Mouse (Mus musculus) kidney, embryonic 15.5 days (tissue): Measurements from ENCODE around the gene Fam167b. TPM values are rescaled to one million over a fixed set of nuclear protein-coding genes. Genes with fewer than 3 reads are reported as not detected.
"Not testable (repeated sequence)": the region's sequence is repeated elsewhere in the genome, so short reads cannot be mapped to it uniquely, and the experiment has no call there.

Source experiments
- ATAC-seq: fragments of 200-750 bp; cut with Nextera tagmentation; replicated peaks from 2 replicates; pipeline ENCODE4 v1.8.0; 2017; ENCODE audit warnings: moderate TSS enrichment; ENCODE audit not compliant: low FRiP score
- H3K27ac ChIP-seq: fragments of 300-500 bp; sonication (generic); 2 replicates; pipeline ENCODE4 v1.5.1; 2015; ENCODE audit warnings: mild to moderate bottlenecking, inconsistent platforms
- H3K27me3 ChIP-seq: fragments of 300-500 bp; sonication (generic); 2 replicates; pipeline ENCODE4 v1.6.1; 2015; ENCODE audit warnings: inconsistent platforms
- H3K36me3 ChIP-seq: fragments of 300-500 bp; sonication (generic); 2 replicates; pipeline ENCODE4 v1.6.1; 2015; ENCODE audit warnings: inconsistent platforms
- H3K4me1 ChIP-seq: fragments of 300-500 bp; sonication (generic); 2 replicates; pipeline ENCODE4 v1.6.1; 2015; ENCODE audit warnings: inconsistent platforms
- H3K4me2 ChIP-seq: fragments of 300-500 bp; sonication (generic); 2 replicates; pipeline ENCODE4 v1.6.1; 2015; ENCODE audit warnings: moderate library complexity, mild to moderate bottlenecking, inconsistent platforms
- H3K4me3 ChIP-seq: fragments of 300-500 bp; sonication (generic); replicated peaks from 2 replicates; pipeline ENCODE4 v1.5.1; 2015; ENCODE audit warnings: mild to moderate bottlenecking, inconsistent platforms
- H3K9ac ChIP-seq: fragments of 300-500 bp; sonication (generic); 2 replicates; pipeline ENCODE4 v1.6.1; 2015; ENCODE audit warnings: mild to moderate bottlenecking, inconsistent platforms
- H3K9me3 ChIP-seq: fragments of 300-500 bp; sonication (generic); replicated peaks from 2 replicates; pipeline ENCODE4 v1.6.1; 2016; ENCODE audit warnings: inconsistent platforms
- WGBS: fragments of 180-500 bp; shearing (Covaris S2); methylation state at CpG from one replicate; pipeline ENCODE4 v1.1.7; 2015; ENCODE audit warnings: mixed read lengths; 5-methylcytosine and 5-hydroxymethylcytosine counted together
- polyA plus RNA-seq: library from polyadenylated mRNA; unstranded; fragments of >200 nt; fragmentation: Nextera tagmentation; extraction: Ambion mirVana; gene quantifications from 2 replicates; pipeline ENCODE4 v1.2.1, GENCODE M21; 2015

The Fam167b gene
- polyA plus RNA-seq, 1 experiment from 2014 or later = 29.1 TPM

GRCm38 (mm10) chr4:129555421-129555861 is 22.9 kb downstream of the Fam167b start:
- no peaks in the 10 kb centered on the region for H3K9me3 ChIP-seq
- peak overlapping the region; percentile 59 for H3K4me3 ChIP-seq
- H3K27ac ChIP-seq = peak overlapping the region; percentile 86
- peak overlapping the region; percentile 57 for H3K9ac ChIP-seq
- H3K4me2 ChIP-seq = peak overlapping the region; percentile 73
- H3K27me3 ChIP-seq = no peaks in the 10 kb centered on the region
- WGBS = 2% methylated on average over 16 of the region's 16 CpGs
- peak; percentile 52 for ATAC-seq
- H3K36me3 ChIP-seq = no peaks in the 10 kb centered on the region
- H3K4me1 ChIP-seq = peaks cover 30% of the 10 kb centered on the region

GRCm38 (mm10) chr4:129554512-129554911 is 23.8 kb downstream of the Fam167b start:
- not testable (repeated sequence) for H3K9me3 ChIP-seq, H3K4me2 ChIP-seq, H3K27ac ChIP-seq, H3K4me3 ChIP-seq, H3K9ac ChIP-seq, H3K27me3 ChIP-seq, H3K36me3 ChIP-seq, ATAC-seq
- WGBS = 91% methylated on average over 6 of the region's 6 CpGs
- peaks cover 33% of the 10 kb centered on the region for H3K4me1 ChIP-seq

GRCm38 (mm10) chr4:129550295-129550694 is 28.1 kb downstream of the Fam167b start:
- Histone ChIP-seq H3K36me3 (no peaks in the 10 kb centered on the region), H3K27ac (no peak overlapping the region), H3K9ac (no peak overlapping the region), H3K9me3 (no peaks in the 10 kb centered on the region), H3K4me3 (no peak overlapping the region), H3K4me1 (peaks cover 7% of the 10 kb centered on the region), H3K27me3 (no peaks in the 10 kb centered on the region), H3K4me2 (no peak overlapping the region)
- 55% methylated on average over 1 of the region's 1 CpGs for WGBS
- no peak for ATAC-seq

- Histone ChIP-seq H3K36me3 (no peaks in the 10 kb centered on the region), H3K27ac (no peak overlapping the region), H3K9me3 (no peaks in the 10 kb centered on the region), H3K4me2 (no peak overlapping the region), H3K4me3 (no peak overlapping the region), H3K27me3 (no peaks in the 10 kb centered on the region), H3K4me1 (0 out of 2 replicates have a peak, but pooled peaks cover 3% of the 10 kb centered on the region), H3K9ac (no peak overlapping the region)
- no peak for ATAC-seq
- 83% methylated on average over 2 of the region's 2 CpGs for WGBS
Observed at GRCm38 (mm10) chr4:129549306-129549705, 29.0 kb downstream of the Fam167b start.

- H3K36me3 ChIP-seq, H3K9me3 ChIP-seq, H3K27me3 ChIP-seq, ATAC-seq, H3K27ac ChIP-seq, H3K4me3 ChIP-seq, H3K9ac ChIP-seq, H3K4me2 ChIP-seq, H3K4me1 ChIP-seq: not testable (repeated sequence)
- 85% methylated on average over 4 of the region's 4 CpGs for WGBS
Observed at GRCm38 (mm10) chr4:129547631-129548030, 30.7 kb downstream of the Fam167b start.

- peaks cover 14% of the 10 kb centered on the region for H3K36me3 ChIP-seq
- H3K9ac ChIP-seq = no peak overlapping the region
- H3K4me1 ChIP-seq = peaks cover 19% of the 10 kb centered on the region
- no peaks in the 10 kb centered on the region for H3K27me3 ChIP-seq
- H3K4me3 ChIP-seq = no peak overlapping the region
- 86% methylated on average over 4 of the region's 4 CpGs for WGBS
- no peak overlapping the region for H3K27ac ChIP-seq
- no peaks in the 10 kb centered on the region for H3K9me3 ChIP-seq
- H3K4me2 ChIP-seq = no peak overlapping the region
- ATAC-seq = no peak
Observed at GRCm38 (mm10) chr4:129544106-129544505, 34.2 kb downstream of the Fam167b start.

- H3K27ac ChIP-seq = peak within 1 kb of the TSS; percentile 88
- no peaks in the 10 kb centered on the region for H3K27me3 ChIP-seq
- peak within 1 kb of the TSS; percentile 85 for H3K9ac ChIP-seq
- no peaks in the 10 kb centered on the region for H3K9me3 ChIP-seq
- peaks cover 26% of the 10 kb centered on the region for H3K36me3 ChIP-seq
- peaks cover 19% of the 10 kb centered on the region for H3K4me1 ChIP-seq
- under 1% methylated on average over 46 of the region's 46 CpGs for WGBS
- ATAC-seq = peak; percentile 100
- peak within 1 kb of the TSS; percentile 68 for H3K4me2 ChIP-seq
- peak within 1 kb of the TSS; percentile 90 for H3K4me3 ChIP-seq
Observed at GRCm38 (mm10) chr4:129542592-129543141, 35.7 kb downstream of the Fam167b start, which contains the start of gene Hdac1. TSS of gene Hdac1 (minus strand) at chr4:129542713.

- Histone ChIP-seq H3K4me2 (peak overlapping the region; percentile 68), H3K4me3 (peak overlapping the region; percentile 90), H3K27ac (peak overlapping the region; percentile 86), H3K9ac (peak overlapping the region; percentile 85), H3K9me3 (no peaks in the 10 kb centered on the region), H3K36me3 (peaks cover 32% of the 10 kb centered on the region), H3K4me1 (peaks cover 19% of the 10 kb centered on the region), H3K27me3 (no peaks in the 10 kb centered on the region)
- WGBS = under 1% methylated on average over 30 of the region's 30 CpGs
- no peak; the same call in 1 of the 2 replicates for ATAC-seq
Observed at GRCm38 (mm10) chr4:129541868-129542591, 36.3 kb downstream of the Fam167b start.

GRCm38 (mm10) chr4:129540012-129540411 is 38.3 kb downstream of the Fam167b start:
- Histone ChIP-seq H3K9me3 (no peaks in the 10 kb centered on the region), H3K4me1 (peaks cover 19% of the 10 kb centered on the region), H3K9ac (no peak overlapping the region), H3K36me3 (peaks cover 47% of the 10 kb centered on the region), H3K4me3 (no peak overlapping the region), H3K27me3 (no peaks in the 10 kb centered on the region), H3K4me2 (no peak overlapping the region), H3K27ac (no peak overlapping the region)
- no peak for ATAC-seq
- 94% methylated on average over 6 of the region's 6 CpGs for WGBS

- not testable (repeated sequence) for H3K4me3 ChIP-seq, H3K4me1 ChIP-seq, H3K4me2 ChIP-seq, H3K9ac ChIP-seq, ATAC-seq, H3K27ac ChIP-seq, H3K27me3 ChIP-seq, H3K9me3 ChIP-seq
- 93% methylated on average over 6 of the region's 6 CpGs for WGBS
- peaks cover 95% of the 10 kb centered on the region for H3K36me3 ChIP-seq
Observed at GRCm38 (mm10) chr4:129528901-129529300, 49.4 kb downstream of the Fam167b start.
